In the genomic region with DNA sequence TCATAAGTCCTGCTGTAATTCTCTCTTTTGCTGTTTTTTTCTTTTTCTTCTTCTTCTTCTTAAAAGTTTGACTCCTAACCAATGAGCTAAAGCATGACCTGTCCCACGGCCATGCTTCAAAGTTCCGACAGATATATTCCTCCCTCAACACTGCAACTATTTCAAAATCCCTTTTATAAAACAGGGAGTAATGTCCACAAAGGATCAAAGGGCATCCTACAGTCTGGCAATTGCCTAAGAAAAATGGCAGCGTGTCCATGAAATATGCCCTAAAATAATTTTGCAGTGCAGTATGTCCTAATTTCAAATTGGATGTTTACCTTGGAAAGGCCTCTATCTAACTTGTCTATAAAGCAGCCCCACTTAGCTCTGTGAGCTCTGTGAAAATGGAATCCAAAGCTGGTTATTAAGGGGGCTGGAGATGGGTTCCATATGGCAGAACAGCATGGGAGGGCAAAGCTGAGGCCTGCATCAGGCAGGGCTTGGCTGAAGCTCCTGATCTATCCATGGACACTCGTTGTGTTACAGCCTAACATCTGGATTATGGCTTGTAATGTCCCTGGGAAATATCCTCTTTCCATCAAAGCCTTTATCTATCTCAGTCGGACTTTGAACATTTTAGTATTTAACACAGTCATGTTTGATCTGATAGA, we compare ENCODE assay signal across 19 mouse cellular contexts.
DNase-seq lines count a peak whose midpoint lies in the region; ATAC-seq lines count a peak whose summit lies in the region.
"Had no signal": no experiment of that assay in that cellular context is flagged by ENCODE, and none has a peak within 500 bp of the region (broad histone marks: within the 10 kb centered on the region; RNA-seq: fewer than 3 reads in every experiment).

No protein-coding gene starts in this region.

- peaks cover 22% of the 10 kb centered on the region; the same call in 1 of the 2 replicates for H3K4me1 ChIP-seq in kidney, embryonic 15.5 days
- H3K4me1 ChIP-seq in lung, embryonic 15.5 days = peaks cover 16% of the 10 kb centered on the region
- H3K4me1 ChIP-seq: midbrain, embryonic 12.5 days had no signal

- H3K4me2 ChIP-seq in kidney, embryonic 15.5 days = no peak overlapping the region
- no peak overlapping the region for H3K4me2 ChIP-seq in lung, embryonic 15.5 days
- H3K4me2 ChIP-seq: embryonic facial prominence, embryonic 13.5 days; heart, embryonic 11.5 days; midbrain, embryonic 12.5 days had no signal

- peak; percentile 92 for ATAC-seq in kidney, embryonic 15.5 days (replicated peaks; ENCODE audit: low FRiP score)
- peak; percentile 95 for ATAC-seq in lung, embryonic 15.5 days (ENCODE audit: borderline replicate concordance, extremely low read depth, low FRiP score, low TSS enrichment)
- no peak for ATAC-seq in erythroid progenitor cell, adult 5-6 weeks (replicated peaks; ENCODE audit: low FRiP score, poor library complexity, severe bottlenecking)
- ATAC-seq: hindbrain, postnatal 0 days; Patski had no signal

- no peak overlapping the region for H3K4me3 ChIP-seq in kidney, embryonic 15.5 days (replicated peaks)
- no peak overlapping the region for H3K4me3 ChIP-seq in lung, embryonic 15.5 days
- H3K4me3 ChIP-seq: embryonic facial prominence, embryonic 13.5 days; midbrain, embryonic 12.5 days had no signal

- H3K9me3 ChIP-seq in kidney, embryonic 15.5 days (replicated peaks) = no peaks in the 10 kb centered on the region
- H3K9me3 ChIP-seq in lung, embryonic 15.5 days = no peaks in the 10 kb centered on the region
- H3K9me3 ChIP-seq: embryonic facial prominence, embryonic 13.5 days; midbrain, embryonic 12.5 days had no signal

- peak overlapping the region; percentile 83 for H3K27ac ChIP-seq in kidney, embryonic 15.5 days
- peak overlapping the region; percentile 78 for H3K27ac ChIP-seq in lung, embryonic 15.5 days
- H3K27ac ChIP-seq: embryonic facial prominence, embryonic 13.5 days; hindbrain, postnatal 0 days; liver, embryonic 14.5 days; midbrain, embryonic 12.5 days had no signal

- no peaks in the 10 kb centered on the region for H3K36me3 ChIP-seq in kidney, embryonic 15.5 days
- H3K36me3 ChIP-seq in lung, embryonic 15.5 days = no peaks in the 10 kb centered on the region
- H3K36me3 ChIP-seq: embryonic facial prominence, embryonic 13.5 days; midbrain, embryonic 12.5 days had no signal

- no peak for DNase-seq in kidney, postnatal 25 days
- no peak for DNase-seq in lung, postnatal 14 days
- DNase-seq in forelimb bud, embryonic 11.5 days (ENCODE audit: low read depth, low spot score) = peak; percentile 57
- DNase-seq in neural tube, embryonic 10.5 days (ENCODE audit: extremely low spot score, low spot score) = peak; percentile 39
- DNase-seq in urinary bladder, postnatal 10 days (ENCODE audit: low spot score) = no peak
- DNase-seq: B cell, adult 2 months; cerebellum, postnatal 10 days; gastrocnemius, postnatal 36 days; heart, postnatal 36 days; thymus, adult 18-20 months had no signal

- no peaks in the 10 kb centered on the region for H3K27me3 ChIP-seq in kidney, embryonic 15.5 days
- H3K27me3 ChIP-seq in lung, embryonic 15.5 days = no peaks in the 10 kb centered on the region
- H3K27me3 ChIP-seq: embryonic facial prominence, embryonic 13.5 days; midbrain, embryonic 12.5 days had no signal

- no peak overlapping the region for H3K9ac ChIP-seq in kidney, embryonic 15.5 days
- no peak overlapping the region for H3K9ac ChIP-seq in lung, embryonic 15.5 days
- H3K9ac ChIP-seq: embryonic facial prominence, embryonic 13.5 days; liver, embryonic 14.5 days; midbrain, embryonic 12.5 days had no signal

- 45% methylated on average over 5 of the region's 5 CpGs for WGBS in kidney, embryonic 15.5 days
- WGBS in lung, embryonic 15.5 days = 36% methylated on average over 5 of the region's 5 CpGs

Comparison
In these comparisons a context has a peak if more than half of its experiments do, and no peak if none do; other contexts are left out.
1. DNase-seq: peak in forelimb bud, embryonic 11.5 days (single experiment) and neural tube, embryonic 10.5 days (single experiment); none in kidney, postnatal 25 days (0 of 2), lung, postnatal 14 days (single experiment) and urinary bladder, postnatal 10 days (single experiment).